Mouse (Mus musculus) kidney, postnatal 0 days (tissue): ENCODE measurements at regions not wholly inside any gene's neighbourhood (a gene's known extent, or its start where the extent isn't known, plus 50 kb on each side); places are given as distances from the start of the nearest gene placed in this dataset.

ENCODE experiments used
- ATAC-seq: fragments of 200-750 bp; cut with Nextera tagmentation; replicated peaks from 2 replicates; pipeline ENCODE4 v1.8.0; 2017; ENCODE audit warnings: low read depth, moderate number of reproducible peaks, moderate TSS enrichment, moderate library complexity; ENCODE audit not compliant: low FRiP score
- DNase-seq: peaks from one replicate; pipeline ENCODE4 v3.0.0-alpha.2; 2016; ENCODE audit warnings: low spot score
- H3K27ac ChIP-seq: fragments of 300-500 bp; sonication (generic); 2 replicates; pipeline ENCODE4 v1.5.1; 2014; ENCODE audit warnings: mild to moderate bottlenecking
- H3K27me3 ChIP-seq: fragments of 300-500 bp; sonication (generic); 2 replicates; pipeline ENCODE4 v1.6.1; 2014; ENCODE audit warnings: low read length, mixed read lengths; ENCODE audit not compliant: insufficient read depth
- H3K36me3 ChIP-seq: fragments of 300-500 bp; sonication (generic); 2 replicates; pipeline ENCODE4 v1.6.1; 2014; ENCODE audit warnings: low read length, mixed read lengths; ENCODE audit not compliant: insufficient read depth
- H3K4me1 ChIP-seq: fragments of 300-500 bp; sonication (generic); replicated peaks from 2 replicates; pipeline ENCODE4 v1.6.1; 2014; ENCODE audit warnings: antibody characterized with exemption, low read length, mixed read lengths; ENCODE audit not compliant: insufficient read depth
- H3K4me2 ChIP-seq: fragments of 300-500 bp; sonication (generic); 2 replicates; pipeline ENCODE4 v1.6.1; 2014; ENCODE audit warnings: mild to moderate bottlenecking, low read length, moderate library complexity, mixed read lengths
- H3K4me3 ChIP-seq: fragments of 300-500 bp; sonication (generic); replicated peaks from 2 replicates; pipeline ENCODE4 v1.5.1; 2014; ENCODE audit warnings: low read depth, low read length
- H3K9ac ChIP-seq: fragments of 300-500 bp; sonication (generic); 2 replicates; pipeline ENCODE4 v1.6.1; 2014; ENCODE audit warnings: low read depth, low read length
- H3K9me3 ChIP-seq: fragments of 300-500 bp; sonication (generic); replicated peaks from 2 replicates; pipeline ENCODE4 v1.6.1; 2016; ENCODE audit warnings: low read length, inconsistent platforms, mixed read lengths
- CTCF ChIP-seq: IDR thresholded peaks from 2 replicates; pipeline ENCODE4 v1.5.1; 2016; ENCODE audit warnings: antibody characterized with exemption, low read depth, mild to moderate bottlenecking, moderate library complexity
- WGBS: fragments of 180-500 bp; shearing (Covaris S2); extraction: QIAGEN DNeasy Blood & Tissue Kit; methylation state at CpG from one replicate; pipeline ENCODE4 v1.1.7; 2014; 5-methylcytosine and 5-hydroxymethylcytosine counted together

DNA sequence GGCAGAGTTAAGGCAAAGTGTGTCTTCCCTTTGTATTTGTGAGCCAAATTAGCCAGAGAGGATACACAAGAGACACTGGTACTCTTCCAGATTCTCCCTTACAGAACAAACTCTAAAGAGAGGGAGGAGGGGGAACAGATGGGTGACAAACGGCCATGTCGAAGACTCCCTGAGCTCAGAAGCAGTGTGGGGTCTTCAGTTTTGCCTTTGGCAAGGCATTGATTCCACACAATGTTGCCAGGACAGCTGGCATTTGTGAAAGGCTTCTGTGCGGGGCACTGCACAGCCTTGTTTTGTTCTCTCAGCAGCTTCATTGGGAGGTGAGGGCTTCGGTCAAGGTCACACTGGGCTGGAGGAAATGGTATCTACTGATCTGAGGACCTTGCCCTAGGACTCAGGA lies 253.9 kb downstream of the Sipa1l2 start:
- DNase-seq (no peak), ATAC-seq (no peak)
- Histone ChIP-seq H3K36me3 (no peaks in the 10 kb centered on the region), H3K4me2 (no peak overlapping the region), H3K4me1 (peaks cover 5% of the 10 kb centered on the region; the same call in 1 of the 2 replicates), H3K27me3 (no peaks in the 10 kb centered on the region), H3K4me3 (no peak overlapping the region), H3K9ac (no peak overlapping the region), H3K9me3 (no peaks in the 10 kb centered on the region), H3K27ac (no peak overlapping the region)
- TF ChIP-seq CTCF: no peak
- 87% methylated on average over 4 of the region's 4 CpGs for WGBS

DNA sequence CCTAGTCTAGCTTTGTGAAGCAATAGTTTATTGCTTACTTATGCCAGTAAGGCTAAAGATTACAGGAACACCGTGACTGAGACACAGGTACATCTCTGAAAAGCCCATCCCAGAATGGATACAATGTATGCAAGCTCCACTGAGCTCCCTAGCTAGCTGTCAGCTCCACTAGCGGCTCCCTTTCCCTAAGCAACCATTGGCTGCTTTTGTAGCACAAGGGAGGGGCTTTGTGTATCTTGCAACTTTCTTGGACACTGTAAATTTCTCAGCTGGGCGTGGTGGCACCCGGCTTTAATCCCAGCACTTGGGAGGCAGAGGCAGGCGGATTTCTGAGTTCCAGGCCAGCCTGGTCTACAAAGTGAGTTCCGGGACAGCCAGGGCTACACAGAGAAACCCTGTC lies 254.6 kb downstream of the Sipa1l2 start:
- no peak for TF ChIP-seq CTCF
- 88% methylated on average over 6 of the region's 6 CpGs for WGBS
- H3K4me2 ChIP-seq: no peak overlapping the region

DNA sequence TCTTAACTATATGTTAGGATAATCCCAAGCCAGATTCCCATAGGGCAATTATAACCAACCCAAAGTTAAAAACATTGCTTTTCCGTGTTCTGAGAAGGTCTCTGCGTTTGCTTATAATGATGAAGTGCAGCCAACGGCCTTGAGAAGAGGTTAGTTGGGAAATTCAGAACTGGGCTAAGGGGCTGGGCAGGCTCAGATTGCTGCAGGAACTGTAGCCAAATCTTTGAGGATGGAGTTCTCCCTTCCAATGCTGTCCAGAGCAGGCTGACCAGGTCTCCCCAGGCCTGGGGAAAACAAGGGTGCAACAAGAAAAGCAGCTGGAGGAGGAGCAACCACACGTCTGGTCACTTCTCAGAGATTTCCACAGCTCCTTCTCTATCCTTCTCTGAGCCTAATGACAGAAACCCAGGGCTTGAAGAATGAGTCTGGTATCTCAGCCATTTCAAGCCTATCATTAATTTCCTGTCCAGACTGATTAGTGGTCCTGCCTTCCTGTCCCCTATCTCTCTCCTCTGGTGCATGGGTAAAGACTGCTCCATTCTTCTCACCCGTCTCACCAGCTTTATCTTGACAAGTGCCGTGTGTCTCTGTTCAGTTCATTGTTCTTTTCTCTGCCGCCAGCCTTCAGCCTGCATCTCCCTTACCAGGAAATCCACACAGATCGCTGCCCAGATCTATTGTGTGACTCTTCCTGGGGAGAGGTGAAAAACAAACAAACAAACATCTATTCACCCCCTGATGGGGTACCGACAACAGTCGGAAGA lies 255.2 kb downstream of the Sipa1l2 start:
- DNase-seq: no peak
- H3K4me1 ChIP-seq: peaks cover 9% of the 10 kb centered on the region; the same call in 1 of the 2 replicates
- no peak overlapping the region for H3K4me3 ChIP-seq
- whole genome bisulfite sequencing: 71% methylated on average over 10 of the region's 10 CpGs
- H3K36me3 ChIP-seq: no peaks in the 10 kb centered on the region
- no peak overlapping the region for H3K9ac ChIP-seq
- no peaks in the 10 kb centered on the region for H3K9me3 ChIP-seq
- no peaks in the 10 kb centered on the region for H3K27me3 ChIP-seq
- H3K4me2 ChIP-seq: no peak overlapping the region
- H3K27ac ChIP-seq: no peak overlapping the region
- TF ChIP-seq CTCF: no peak
- no peak for ATAC-seq

More for the DNA sequence above, 254.6 kb downstream of the Sipa1l2 start:
- ATAC-seq (no peak), DNase-seq (no peak)
- H3K27me3 ChIP-seq: no peaks in the 10 kb centered on the region
- H3K36me3 ChIP-seq: no peaks in the 10 kb centered on the region
- no peaks in the 10 kb centered on the region for H3K9me3 ChIP-seq
- H3K4me3 ChIP-seq: no peak overlapping the region
- peaks cover 6% of the 10 kb centered on the region; the same call in 1 of the 2 replicates for H3K4me1 ChIP-seq
- H3K27ac ChIP-seq: no peak overlapping the region
- H3K9ac ChIP-seq: no peak overlapping the region

DNA sequence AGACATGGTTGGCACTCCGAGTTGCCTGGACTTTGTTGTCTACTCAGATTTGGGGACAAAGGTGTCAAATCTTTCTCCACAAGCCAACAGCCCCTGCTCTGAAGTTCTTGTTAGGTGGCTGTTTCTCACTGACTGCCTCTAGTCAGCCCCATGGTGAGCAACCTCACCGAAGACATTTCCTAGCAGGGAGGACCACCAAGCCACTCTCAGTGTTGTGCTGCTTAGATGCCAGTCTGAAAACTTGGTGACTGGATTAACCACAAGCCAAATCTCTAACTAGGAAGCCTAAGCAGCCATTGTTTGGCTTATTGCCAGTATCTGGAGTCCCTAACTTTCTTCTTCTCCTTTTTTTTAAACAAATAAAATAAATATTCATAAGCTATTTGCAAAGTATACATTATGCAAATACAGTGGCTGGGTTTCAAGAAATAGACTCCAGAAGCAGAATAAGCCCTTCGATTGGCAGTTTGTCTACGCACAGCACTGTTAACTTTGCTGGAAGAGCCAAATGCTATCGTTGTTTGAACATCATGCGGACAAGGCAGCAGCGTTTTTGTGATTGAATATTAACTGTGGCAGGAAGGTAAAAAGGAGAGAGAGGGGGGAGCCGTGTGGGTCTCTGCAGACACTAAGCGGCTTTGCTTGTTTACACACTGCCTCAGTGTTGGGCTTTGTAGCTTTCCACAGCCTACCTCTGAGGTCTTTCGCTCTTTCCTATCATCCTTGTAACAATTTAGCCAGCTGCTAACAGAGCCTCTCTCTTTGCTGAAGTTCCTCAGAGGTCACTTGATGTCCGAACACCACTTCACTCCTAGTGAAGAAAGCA lies 257.4 kb downstream of the Disc1 start:
- no peaks in the 10 kb centered on the region for H3K9me3 ChIP-seq
- no peak for TF ChIP-seq CTCF
- DNase-seq (no peak), ATAC-seq (no peak)
- no peak overlapping the region for H3K9ac ChIP-seq
- peaks cover 9% of the 10 kb centered on the region; the same call in 1 of the 2 replicates for H3K4me1 ChIP-seq
- no peak overlapping the region for H3K4me2 ChIP-seq
- H3K36me3 ChIP-seq: no peaks in the 10 kb centered on the region
- no peaks in the 10 kb centered on the region for H3K27me3 ChIP-seq
- no peak overlapping the region for H3K27ac ChIP-seq
- no peak overlapping the region for H3K4me3 ChIP-seq
- WGBS: 47% methylated on average over 11 of the region's 11 CpGs
